Mouse (Mus musculus): Measurements from ENCODE around the gene Apobr.

The Apobr gene

GRCm38 (mm10) chr7:126584506-126584977 is at the start of gene Apobr:
Apobr (plus strand) TSS chr7:126584942.
- no peak for DNase-seq (ENCODE audit: low read depth, low spot score)

- DNase-seq (ENCODE audit: low read depth, low spot score): no peak
Measured at GRCm38 (mm10) chr7:126535766-126536165, 49.0 kb upstream of the Apobr start.

GRCm38 (mm10) chr7:126536466-126536865 is 48.3 kb upstream of the Apobr start:
- no peak for DNase-seq (ENCODE audit: low read depth, low spot score)

GRCm38 (mm10) chr7:126537820-126538585 is 46.7 kb upstream of the Apobr start:
- DNase-seq (ENCODE audit: low read depth, low spot score): no peak

GRCm38 (mm10) chr7:126541661-126542060 is 43.1 kb upstream of the Apobr start:
- no peak for DNase-seq (ENCODE audit: low read depth, low spot score)

GRCm38 (mm10) chr7:126545631-126546030 is 39.1 kb upstream of the Apobr start:
- DNase-seq (ENCODE audit: low read depth, low spot score): no peak

- no peak for DNase-seq (ENCODE audit: low read depth, low spot score)
Measured at GRCm38 (mm10) chr7:126554796-126555195, 29.9 kb upstream of the Apobr start.

- no peak for DNase-seq (ENCODE audit: low read depth, low spot score)
Measured at GRCm38 (mm10) chr7:126556635-126557034, 28.1 kb upstream of the Apobr start.

- DNase-seq (ENCODE audit: low read depth, low spot score): no peak
Measured at GRCm38 (mm10) chr7:126565693-126566092, 19.0 kb upstream of the Apobr start.

- peak; percentile 89 for DNase-seq (ENCODE audit: low read depth, low spot score)
Measured at GRCm38 (mm10) chr7:126566094-126566765, 18.5 kb upstream of the Apobr start, which contains the start of gene Eif3c. Eif3c (minus strand) TSS chr7:126566411.

GRCm38 (mm10) chr7:126576946-126577345 is 7.8 kb upstream of the Apobr start:
- DNase-seq (ENCODE audit: low read depth, low spot score): no peak

GRCm38 (mm10) chr7:126579172-126579571 is 5.6 kb upstream of the Apobr start:
- DNase-seq (ENCODE audit: low read depth, low spot score): no peak

GRCm38 (mm10) chr7:126581661-126582060 is 3.1 kb upstream of the Apobr start:
- DNase-seq (ENCODE audit: low read depth, low spot score): no peak

GRCm38 (mm10) chr7:126582759-126583158 is 2.0 kb upstream of the Apobr start:
- DNase-seq (ENCODE audit: low read depth, low spot score): no peak

GRCm38 (mm10) chr7:126583251-126583709 is 1.5 kb upstream of the Apobr start:
- peak; percentile 92 for DNase-seq (ENCODE audit: low read depth, low spot score)

- no peak for DNase-seq (ENCODE audit: low read depth, low spot score)
Measured at GRCm38 (mm10) chr7:126583761-126584160, 981 bp upstream of the Apobr start.

- DNase-seq (ENCODE audit: low read depth, low spot score): no peak
Measured at GRCm38 (mm10) chr7:126585717-126586116, 975 bp downstream of the Apobr start, which contains the start of gene Cln3. Cln3 (minus strand) TSS chr7:126585817.

GRCm38 (mm10) chr7:126586839-126587238 is 2.1 kb downstream of the Apobr start:
- no peak for DNase-seq (ENCODE audit: low read depth, low spot score)

- DNase-seq (ENCODE audit: low read depth, low spot score): no peak
Measured at GRCm38 (mm10) chr7:126587779-126588178, 3.0 kb downstream of the Apobr start.

- DNase-seq (ENCODE audit: low read depth, low spot score): no peak
Measured at GRCm38 (mm10) chr7:126594862-126595561, 10.3 kb downstream of the Apobr start, which contains the start of gene Il27. Il27 (minus strand) TSS chr7:126594941.

- DNase-seq (ENCODE audit: low read depth, low spot score): no peak
Measured at GRCm38 (mm10) chr7:126595890-126596289, 11.1 kb downstream of the Apobr start.

- no peak for DNase-seq (ENCODE audit: low read depth, low spot score)
Measured at GRCm38 (mm10) chr7:126596414-126596813, 11.7 kb downstream of the Apobr start.
